Mouse (Mus musculus) stomach, postnatal 0 days (tissue): Measurements from ENCODE around the gene Egfl7.

Source experiments
- CTCF ChIP-seq: IDR thresholded peaks from 2 replicates; pipeline ENCODE4 v1.5.1; 2016; ENCODE audit warnings: antibody characterized with exemption, low read depth, mild to moderate bottlenecking, moderate library complexity
- EP300 ChIP-seq: optimal IDR thresholded peaks from 2 replicates; pipeline ENCODE3; 2016; ENCODE audit warnings: antibody characterized with exemption

GRCm38 (mm10) chr2:26602631-26603030 is 22.8 kb downstream of the Egfl7 start:
- TF ChIP-seq EP300 = no peak
- no peak for TF ChIP-seq CTCF
